Mouse (Mus musculus) heart, postnatal 14 days (tissue): ENCODE measurements around the gene Tspo. TPM values are rescaled to one million over a fixed set of nuclear protein-coding genes. Genes with fewer than 3 reads are reported as not detected.
A peak's percentile ranks its signal among the peaks of the same experiment; 100 is the strongest.

Experiments used
- DNase-seq, 2 experiments: peaks; one replicate each; pipeline ENCODE4 v3.0.0; 2021 to 2022
- intact Hi-C: fragments of 180-260 bp; cut with DNase I; formaldehyde crosslinking; loops from one replicate; pipeline ENCODE4 v1.15.1; 2025
- long read RNA-seq, 2 experiments: library from polyadenylated mRNA; stranded (forward); transcript quantifications; one replicate each; pipeline ENCODE4 v2.0.0; 2021
- total RNA-seq, 2 experiments: library from RNA; stranded (reverse); gene quantifications; 2 replicates each; pipeline ENCODE4 v1.2.3; 2021

Gene Tspo
- 10 to 100 TPM; 64.8 to 66.0 TPM for total RNA-seq
- long read RNA-seq, experiment 1, transcript Tspo-201 (4 exons, 837 nt) = major isoform, 59 of 65 reads
- long read RNA-seq, experiment 1, partial matches to known transcripts = 3 of 65 reads
- long read RNA-seq, experiment 1, other reads (novel, unspliced or antisense) = 3 of 65 reads
- long read RNA-seq, experiment 2, transcript Tspo-201 (4 exons, 837 nt) = major isoform, 73 of 78 reads
- long read RNA-seq, experiment 2, partial matches to known transcripts = 3 of 78 reads
- long read RNA-seq, experiment 2, other reads (novel, unspliced or antisense) = 2 of 78 reads

GRCm38 (mm10) chr15:83563327-83563856 is at the start of gene Tspo, which contains the start of gene Mcat:
TSS of gene Tspo (plus strand) at chr15:83563592.
TSS of gene Mcat (minus strand) at chr15:83563787.
- intact Hi-C loops = loop anchor here (2.0 kb wide), 1 partner anchor 35 kb away; no protein-coding TSS in a partner anchor
- peak; percentile 67 to 70 for DNase-seq

- intact Hi-C loops = loop anchor here (5.0 kb wide), 1 partner anchor 358 kb away; no protein-coding TSS in a partner anchor
- no peak for DNase-seq
Observed at GRCm38 (mm10) chr15:83515018-83515417, 48.4 kb upstream of the Tspo start.

- DNase-seq = peak; percentile 60 to 79
- intact Hi-C loops = loop anchor here (2.0 to 5.0 kb wide), 2 partner anchors 308 to 361 kb away; no protein-coding TSS in a partner anchor
Observed at GRCm38 (mm10) chr15:83518215-83519048, 45.0 kb upstream of the Tspo start.

GRCm38 (mm10) chr15:83520861-83521382 is 42.5 kb upstream of the Tspo start:
- intact Hi-C loops = no loop called here
- DNase-seq = no peak

GRCm38 (mm10) chr15:83523196-83523595 is 40.2 kb upstream of the Tspo start:
- intact Hi-C loops = no loop called here
- peak; percentile 36 to 52 for DNase-seq

GRCm38 (mm10) chr15:83523638-83524332 is 39.6 kb upstream of the Tspo start:
- intact Hi-C loops = no loop called here
- peak; percentile 30 to 54 for DNase-seq

GRCm38 (mm10) chr15:83524333-83524729 is 39.1 kb upstream of the Tspo start:
- intact Hi-C loops = no loop called here
- DNase-seq = no peak

- intact Hi-C loops = no loop called here
- DNase-seq = peak; percentile 78 to 80
Observed at GRCm38 (mm10) chr15:83526424-83527091, 36.8 kb upstream of the Tspo start, which contains the start of gene Bik. TSS of gene Bik (plus strand) at chr15:83526862.

- intact Hi-C loops = no loop called here
- DNase-seq = no peak
Observed at GRCm38 (mm10) chr15:83527092-83527437, 36.3 kb upstream of the Tspo start.

GRCm38 (mm10) chr15:83527747-83528146 is 35.6 kb upstream of the Tspo start:
- intact Hi-C loops = loop anchor here (2.0 kb wide), 1 partner anchor 35 kb away; the partner anchor contains the start of genes Mcat and Tspo
- DNase-seq = no peak

GRCm38 (mm10) chr15:83528892-83529291 is 34.5 kb upstream of the Tspo start:
- intact Hi-C loops = loop anchor here (2.0 kb wide), 1 partner anchor 34 kb away; the partner anchor contains the start of genes Mcat and Tspo
- no peak for DNase-seq

- intact Hi-C loops = loop anchor here (2.0 kb wide), 1 partner anchor 33 kb away; the partner anchor contains the start of genes Mcat and Tspo
- DNase-seq = peak; percentile 46 to 60
Observed at GRCm38 (mm10) chr15:83529765-83530164, 33.6 kb upstream of the Tspo start.

GRCm38 (mm10) chr15:83530233-83530632 is 33.2 kb upstream of the Tspo start:
- peak; percentile 45 to 56 for DNase-seq
- intact Hi-C loops = no loop called here

- DNase-seq = peak in 1 of 2 experiments; percentile 31
- intact Hi-C loops = no loop called here
Observed at GRCm38 (mm10) chr15:83530688-83531087, 32.7 kb upstream of the Tspo start.

GRCm38 (mm10) chr15:83531961-83532469 is 31.4 kb upstream of the Tspo start:
- intact Hi-C loops = no loop called here
- no peak for DNase-seq

- intact Hi-C loops = no loop called here
- DNase-seq = no peak
Observed at GRCm38 (mm10) chr15:83532606-83533005, 30.8 kb upstream of the Tspo start.

- DNase-seq = peak; percentile 27 to 37
- intact Hi-C loops = no loop called here
Observed at GRCm38 (mm10) chr15:83534960-83535889, 28.2 kb upstream of the Tspo start.

GRCm38 (mm10) chr15:83535890-83536231 is 27.5 kb upstream of the Tspo start:
- intact Hi-C loops = no loop called here
- DNase-seq = no peak
